Comparison of ENCODE assay signal across 11 mouse cellular contexts in genomic region chr12:27978257-27978931, GRCm38 (mm10).
DNase-seq lines count a peak whose midpoint lies in the region; ATAC-seq and TF ChIP-seq lines count a peak whose summit lies in the region.
"Had no signal": no experiment of that assay in that cellular context is flagged by ENCODE, and none has a peak within 500 bp of the region (broad histone marks: within the 10 kb centered on the region; RNA-seq: fewer than 3 reads in every experiment).

No protein-coding gene starts in this region.

- ATAC-seq in intestine, embryonic 14.5 days (replicated peaks; ENCODE audit: low FRiP score, low TSS enrichment, low read depth): no peak
- ATAC-seq in intestine, postnatal 0 days: no peak
- ATAC-seq in intestine, embryonic 16.5 days: no peak
- no peak for ATAC-seq in limb, embryonic 13.5 days (ENCODE audit: low FRiP score, low read depth)
- no peak for ATAC-seq in inflammation-experienced regulatory T-cells, adult 6 months

- no peak for TF ChIP-seq CTCF in intestine, postnatal 0 days (IDR thresholded peaks at IDR 0.05; ENCODE audit: low read depth)

- H3K4me1 ChIP-seq in intestine, embryonic 14.5 days (replicated peaks; ENCODE audit: control insufficient read depth, insufficient read depth, low read length): peaks cover 9% of the 10 kb centered on the region; the same call in 1 of the 2 replicates
- no peaks in the 10 kb centered on the region for H3K4me1 ChIP-seq in intestine, postnatal 0 days (replicated peaks; ENCODE audit: control insufficient read depth, insufficient read depth, low read length)
- H3K4me1 ChIP-seq in intestine, embryonic 16.5 days (ENCODE audit: control insufficient read depth, insufficient read depth, low read length): 0 out of 2 replicates have a peak, but pooled peaks cover 3% of the 10 kb centered on the region
- H3K4me1 ChIP-seq in limb, embryonic 13.5 days: peaks cover 18% of the 10 kb centered on the region

- H3K27ac ChIP-seq in intestine, embryonic 14.5 days (ENCODE audit: low read depth): peak overlapping the region; percentile 60
- H3K27ac ChIP-seq in intestine, postnatal 0 days (ENCODE audit: low read depth, low read length): no peak overlapping the region
- H3K27ac ChIP-seq in intestine, embryonic 16.5 days (ENCODE audit: low read length): no peak overlapping the region
- H3K27ac ChIP-seq in limb, embryonic 13.5 days: no peak overlapping the region
- H3K27ac ChIP-seq: macrophage had no signal

- no peak overlapping the region for H3K4me2 ChIP-seq in intestine, embryonic 14.5 days (ENCODE audit: low read length)
- no peak overlapping the region for H3K4me2 ChIP-seq in intestine, postnatal 0 days (replicated peaks; ENCODE audit: low read depth)
- H3K4me2 ChIP-seq in intestine, embryonic 16.5 days (ENCODE audit: low read depth, low read length): no peak overlapping the region
- H3K4me2 ChIP-seq in limb, embryonic 13.5 days (replicated peaks): peak overlapping the region; percentile 21

- WGBS in intestine, embryonic 14.5 days: 55% methylated on average over 8 of the region's 8 CpGs
- WGBS in intestine, postnatal 0 days: 58% methylated on average over 8 of the region's 8 CpGs
- WGBS in intestine, embryonic 16.5 days: 50% methylated on average over 8 of the region's 8 CpGs
- 33% methylated on average over 8 of the region's 8 CpGs for WGBS in limb, embryonic 13.5 days

- H3K27me3 ChIP-seq in intestine, embryonic 14.5 days (replicated peaks; ENCODE audit: control insufficient read depth, insufficient read depth, low read length): no peaks in the 10 kb centered on the region
- H3K27me3 ChIP-seq in intestine, postnatal 0 days (replicated peaks; ENCODE audit: control insufficient read depth, insufficient read depth, low read length): no peaks in the 10 kb centered on the region
- no peaks in the 10 kb centered on the region for H3K27me3 ChIP-seq in intestine, embryonic 16.5 days (replicated peaks; ENCODE audit: control insufficient read depth, insufficient read depth, low read length)
- H3K27me3 ChIP-seq in limb, embryonic 13.5 days: no peaks in the 10 kb centered on the region

- peak; percentile 54 for DNase-seq in intestine, embryonic 14.5 days (ENCODE audit: low spot score)
- DNase-seq in right cerebral cortex, postnatal 4 days: peak; percentile 42
- DNase-seq in cerebellum, adult 8-10 months: no peak
- no peak for DNase-seq in kidney, postnatal 10 days
- DNase-seq: B cell, adult 2 months; kidney, adult 9 months had no signal

- H3K36me3 ChIP-seq in intestine, embryonic 14.5 days (ENCODE audit: control insufficient read depth, insufficient read depth, low read length): no peaks in the 10 kb centered on the region
- no peaks in the 10 kb centered on the region for H3K36me3 ChIP-seq in intestine, postnatal 0 days (ENCODE audit: control insufficient read depth, insufficient read depth)
- H3K36me3 ChIP-seq in intestine, embryonic 16.5 days (ENCODE audit: control insufficient read depth, insufficient read depth, low read length): no peaks in the 10 kb centered on the region
- H3K36me3 ChIP-seq in limb, embryonic 13.5 days: no peaks in the 10 kb centered on the region

- no peaks in the 10 kb centered on the region for H3K9me3 ChIP-seq in intestine, embryonic 14.5 days (ENCODE audit: control insufficient read depth, low read length)
- H3K9me3 ChIP-seq in intestine, postnatal 0 days (ENCODE audit: control insufficient read depth): no peaks in the 10 kb centered on the region
- no peaks in the 10 kb centered on the region for H3K9me3 ChIP-seq in intestine, embryonic 16.5 days (ENCODE audit: control insufficient read depth, low read length)
- no peaks in the 10 kb centered on the region for H3K9me3 ChIP-seq in limb, embryonic 13.5 days

- no peak overlapping the region for H3K4me3 ChIP-seq in intestine, embryonic 14.5 days (ENCODE audit: low read depth, low read length)
- H3K4me3 ChIP-seq in intestine, postnatal 0 days (ENCODE audit: low read depth, low read length): no peak overlapping the region
- H3K4me3 ChIP-seq in intestine, embryonic 16.5 days (ENCODE audit: low read length): no peak overlapping the region
- no peak overlapping the region for H3K4me3 ChIP-seq in limb, embryonic 13.5 days

- no peak overlapping the region for H3K9ac ChIP-seq in intestine, embryonic 14.5 days (ENCODE audit: low read length)
- H3K9ac ChIP-seq in intestine, postnatal 0 days (ENCODE audit: low read depth, low read length): no peak overlapping the region
- H3K9ac ChIP-seq in intestine, embryonic 16.5 days (ENCODE audit: low read depth, low read length): 0 out of 2 replicates have a peak overlapping the region, but pooled peaks have one; percentile 32
- no peak overlapping the region for H3K9ac ChIP-seq in limb, embryonic 13.5 days

Comparison
In these comparisons a context has a peak if more than half of its experiments do, and no peak if none do; other contexts are left out.
1. DNase-seq: peak in intestine, embryonic 14.5 days (single experiment) and right cerebral cortex, postnatal 4 days (single experiment); none in cerebellum, adult 8-10 months (single experiment) and kidney, postnatal 10 days (single experiment).